Mouse (Mus musculus) lung, postnatal 0 days (tissue): ENCODE results near the gene Rnf19b. TPM values are rescaled to one million over a fixed set of nuclear protein-coding genes. Genes with fewer than 3 reads are reported as not detected.

Experiments used
- ATAC-seq: fragments of 200-750 bp; cut with Nextera tagmentation; 2 replicates; pipeline ENCODE4 v1.8.0; 2017; ENCODE audit warnings: moderate library complexity
- DNase-seq: peaks from one replicate; pipeline ENCODE4 v3.0.0-alpha.2; 2016; ENCODE audit warnings: low spot score
- H3K27ac ChIP-seq: fragments of 300-500 bp; sonication (generic); 2 replicates; pipeline ENCODE4 v1.5.1; 2014; ENCODE audit warnings: antibody characterized with exemption, mild to moderate bottlenecking, low read length, mixed read lengths
- H3K27me3 ChIP-seq: fragments of 300-500 bp; sonication (generic); replicated peaks from 2 replicates; pipeline ENCODE4 v1.6.1; 2014; ENCODE audit warnings: low read length, mixed read lengths; ENCODE audit not compliant: insufficient read depth
- H3K36me3 ChIP-seq: fragments of 300-500 bp; sonication (generic); 2 replicates; pipeline ENCODE4 v1.6.1; 2014; ENCODE audit warnings: low read length, mixed read lengths; ENCODE audit not compliant: insufficient read depth
- H3K4me1 ChIP-seq: fragments of 300-500 bp; sonication (generic); 2 replicates; pipeline ENCODE4 v1.6.1; 2014; ENCODE audit warnings: antibody characterized with exemption, low read depth, low read length, mixed read lengths; ENCODE audit not compliant: insufficient read depth
- H3K4me2 ChIP-seq: fragments of 300-500 bp; sonication (generic); replicated peaks from 2 replicates; pipeline ENCODE4 v1.6.1; 2014; ENCODE audit warnings: low read depth, mild to moderate bottlenecking, low read length, moderate library complexity, mixed read lengths
- H3K4me3 ChIP-seq: fragments of 300-500 bp; sonication (generic); 2 replicates; pipeline ENCODE4 v1.5.1; 2014; ENCODE audit warnings: low read depth, low read length
- H3K9ac ChIP-seq: fragments of 300-500 bp; sonication (generic); replicated peaks from 2 replicates; pipeline ENCODE4 v1.6.1; 2014; ENCODE audit warnings: low read depth, mild to moderate bottlenecking
- H3K9me3 ChIP-seq: fragments of 300-500 bp; sonication (generic); 2 replicates; pipeline ENCODE4 v1.6.1; 2016; ENCODE audit warnings: low read length, mixed read lengths
- CTCF ChIP-seq: IDR thresholded peaks from 2 replicates; pipeline ENCODE4 v1.5.1; 2016; ENCODE audit warnings: antibody characterized with exemption, mild to moderate bottlenecking
- EP300 ChIP-seq: IDR thresholded peaks from 2 replicates; pipeline ENCODE4 v1.6.1; 2016; ENCODE audit warnings: antibody characterized with exemption, mild to moderate bottlenecking, control low read depth
- WGBS: fragments of 180-500 bp; shearing (Covaris S2); extraction: QIAGEN DNeasy Blood & Tissue Kit; methylation state at CpG from one replicate; pipeline ENCODE4 v1.1.7; 2014; 5-methylcytosine and 5-hydroxymethylcytosine counted together
- polyA plus RNA-seq: library from polyadenylated mRNA; unstranded; fragments of >200 nt; fragmentation: Nextera tagmentation; extraction: Ambion mirVana; gene quantifications from 2 replicates; pipeline ENCODE4 v1.2.1, GENCODE M21; 2015

The Rnf19b gene
- polyA plus RNA-seq: 10.9 and 11.7 TPM in 2 replicates

DNA sequence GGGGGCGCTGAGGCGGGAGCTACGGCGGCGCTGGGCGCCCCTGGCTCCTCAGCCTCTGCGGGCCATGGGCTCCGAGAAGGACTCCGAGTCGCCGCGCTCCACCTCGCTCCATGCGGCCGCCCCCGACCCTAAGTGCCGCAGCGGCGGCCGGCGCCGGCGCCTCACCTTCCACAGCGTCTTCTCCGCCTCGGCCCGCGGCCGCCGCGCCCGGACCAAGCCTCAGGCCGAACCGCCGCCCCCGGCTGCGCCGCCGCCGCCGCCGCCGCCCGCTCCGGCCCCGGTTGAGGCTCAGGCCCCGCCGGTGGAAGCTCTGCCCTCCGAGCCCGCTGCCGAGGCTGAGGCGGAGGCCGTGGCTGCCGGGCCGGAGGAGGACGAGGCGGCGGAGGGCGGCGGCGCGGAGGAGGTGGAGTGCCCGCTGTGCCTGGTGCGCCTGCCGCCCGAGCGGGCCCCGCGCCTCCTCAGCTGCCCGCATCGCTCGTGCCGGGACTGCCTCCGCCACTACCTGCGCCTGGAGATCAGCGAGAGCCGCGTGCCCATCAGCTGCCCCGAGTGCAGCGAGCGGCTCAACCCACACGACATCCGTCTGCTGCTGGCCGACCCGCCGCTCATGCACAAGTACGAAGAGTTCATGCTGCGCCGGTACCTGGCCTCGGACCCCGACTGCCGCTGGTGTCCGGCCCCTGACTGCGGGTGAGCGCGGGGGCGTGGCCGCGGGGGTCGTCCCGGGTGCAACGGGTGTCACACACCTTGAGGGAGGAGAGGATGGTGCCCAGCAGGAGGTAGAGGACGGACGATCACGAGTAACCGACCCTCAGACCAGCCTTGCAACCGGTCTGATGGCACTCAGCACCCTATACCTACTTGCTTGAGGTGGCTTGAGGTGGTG, at the start of gene Rnf19b:
Gene Rnf19b, plus strand, starts transcription at position 65 of the 886 bp plus-strand sequence.
- TF ChIP-seq CTCF (no peak), EP300 (no peak)
- Histone ChIP-seq H3K4me1 (peaks cover 7% of the 10 kb centered on the region; the same call in 1 of the 2 replicates), H3K27ac (peak within 1 kb of the TSS; percentile 89), H3K9me3 (no peaks in the 10 kb centered on the region), H3K4me3 (peak within 1 kb of the TSS; percentile 90), H3K27me3 (no peaks in the 10 kb centered on the region), H3K36me3 (no peaks in the 10 kb centered on the region), H3K9ac (peak within 1 kb of the TSS; percentile 81), H3K4me2 (peak within 1 kb of the TSS; percentile 99)
- DNase-seq (peak; percentile 48), ATAC-seq (peak; percentile 70)
- WGBS: 2% methylated on average over 50 of the region's 107 CpGs

DNA sequence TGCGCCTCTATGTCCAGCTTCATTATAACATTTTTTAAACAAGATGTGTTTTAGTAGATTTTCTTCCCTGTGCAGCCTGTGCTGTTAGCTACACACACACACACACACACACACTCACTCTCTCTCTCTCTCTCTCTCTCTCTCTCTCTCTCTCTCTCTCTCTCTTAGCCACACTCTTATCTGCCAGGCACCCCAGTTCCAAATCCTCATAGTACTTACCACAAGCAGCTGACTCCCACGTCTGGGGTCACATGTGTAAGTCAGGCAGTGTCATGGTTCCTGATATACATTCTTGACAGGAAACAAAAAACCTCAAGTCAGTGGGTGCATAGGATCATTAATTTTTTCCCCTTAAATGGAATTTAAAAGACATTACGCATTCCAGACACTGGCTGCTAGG, 49.4 kb upstream of the Rnf19b start:
- WGBS: 74% methylated on average over 3 of the region's 3 CpGs
- peaks cover 9% of the 10 kb centered on the region; the same call in 1 of the 2 replicates for H3K36me3 ChIP-seq

DNA sequence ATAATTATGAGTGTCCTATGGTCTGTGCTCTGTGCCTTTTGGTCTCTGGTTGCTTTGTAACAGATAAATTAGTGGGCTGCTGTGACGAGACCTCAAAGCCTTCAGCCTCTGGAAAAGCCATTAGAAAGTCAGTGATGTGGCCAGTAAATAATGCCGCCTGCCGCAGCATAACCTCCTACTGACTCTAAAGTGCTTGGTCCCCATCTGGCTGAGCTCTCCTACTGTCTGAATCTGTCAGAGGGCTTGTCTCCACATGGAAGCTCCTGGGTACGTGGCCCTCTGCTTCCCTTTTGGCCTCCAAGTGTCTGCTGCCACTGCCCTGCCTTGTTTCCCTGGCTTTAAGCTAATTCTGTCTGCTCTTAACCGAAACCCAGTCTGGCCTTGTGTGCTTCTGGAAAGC, 48.5 kb upstream of the Rnf19b start:
- WGBS: 72% methylated on average over 5 of the region's 5 CpGs
- no peak overlapping the region for H3K4me2 ChIP-seq
- DNase-seq: peak; percentile 42
- H3K4me3 ChIP-seq: no peak overlapping the region
- H3K36me3 ChIP-seq: peaks cover 9% of the 10 kb centered on the region; the same call in 1 of the 2 replicates
- TF ChIP-seq CTCF (no peak), EP300 (no peak)
- no peak for ATAC-seq
- H3K4me1 ChIP-seq: peaks cover 9% of the 10 kb centered on the region; the same call in 1 of the 2 replicates
- H3K9ac ChIP-seq: no peak overlapping the region
- H3K27ac ChIP-seq: no peak overlapping the region
- H3K27me3 ChIP-seq: no peaks in the 10 kb centered on the region
- H3K9me3 ChIP-seq: no peaks in the 10 kb centered on the region

More for the DNA sequence above, 49.4 kb upstream of the Rnf19b start:
- H3K27ac ChIP-seq: no peak overlapping the region
- H3K9ac ChIP-seq: no peak overlapping the region
- TF ChIP-seq CTCF (no peak), EP300 (no peak)
- ATAC-seq (no peak), DNase-seq (peak; percentile 4)
- H3K4me1 ChIP-seq: peaks cover 9% of the 10 kb centered on the region; the same call in 1 of the 2 replicates
- H3K9me3 ChIP-seq: no peaks in the 10 kb centered on the region
- H3K4me3 ChIP-seq: no peak overlapping the region
- no peaks in the 10 kb centered on the region for H3K27me3 ChIP-seq
- no peak overlapping the region for H3K4me2 ChIP-seq

DNA sequence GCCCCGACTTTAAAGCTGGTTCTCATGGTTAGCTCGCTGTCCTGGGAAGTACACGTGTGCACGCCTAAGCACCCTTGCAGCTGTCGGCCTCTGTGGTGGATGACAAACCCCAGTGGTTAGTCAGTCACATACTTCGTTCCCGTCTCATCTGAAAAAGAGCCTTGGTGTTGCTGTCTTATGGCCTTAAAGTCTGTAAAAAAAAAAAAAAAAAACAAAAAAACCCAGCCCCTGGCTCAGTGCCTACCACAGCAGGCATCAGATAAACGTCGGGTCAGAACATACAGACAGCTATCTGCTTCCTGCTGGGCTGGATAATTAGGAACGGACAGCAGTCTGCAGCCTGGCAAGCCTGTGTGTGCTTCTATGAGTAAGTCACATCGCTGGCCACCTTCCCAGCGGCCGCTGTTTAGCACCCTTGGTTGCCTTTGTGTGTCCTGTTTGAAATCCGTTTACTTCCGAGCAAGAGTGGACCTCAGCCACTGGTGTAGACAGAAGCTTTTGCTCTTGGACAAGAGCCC, 46.4 kb upstream of the Rnf19b start:
- Histone ChIP-seq H3K9ac (no peak overlapping the region), H3K36me3 (peaks cover 9% of the 10 kb centered on the region; the same call in 1 of the 2 replicates), H3K4me3 (no peak overlapping the region), H3K9me3 (no peaks in the 10 kb centered on the region), H3K27me3 (no peaks in the 10 kb centered on the region), H3K4me2 (no peak overlapping the region), H3K4me1 (peaks cover 9% of the 10 kb centered on the region; the same call in 1 of the 2 replicates), H3K27ac (peak overlapping the region; percentile 48; the same call in 1 of the 2 replicates)
- TF ChIP-seq CTCF (no peak), EP300 (peak; percentile 9; the same call in 1 of the 2 replicates)
- DNase-seq (peak; percentile 92), ATAC-seq (peak; percentile 76)
- 37% methylated on average over 15 of the region's 15 CpGs for WGBS

DNA sequence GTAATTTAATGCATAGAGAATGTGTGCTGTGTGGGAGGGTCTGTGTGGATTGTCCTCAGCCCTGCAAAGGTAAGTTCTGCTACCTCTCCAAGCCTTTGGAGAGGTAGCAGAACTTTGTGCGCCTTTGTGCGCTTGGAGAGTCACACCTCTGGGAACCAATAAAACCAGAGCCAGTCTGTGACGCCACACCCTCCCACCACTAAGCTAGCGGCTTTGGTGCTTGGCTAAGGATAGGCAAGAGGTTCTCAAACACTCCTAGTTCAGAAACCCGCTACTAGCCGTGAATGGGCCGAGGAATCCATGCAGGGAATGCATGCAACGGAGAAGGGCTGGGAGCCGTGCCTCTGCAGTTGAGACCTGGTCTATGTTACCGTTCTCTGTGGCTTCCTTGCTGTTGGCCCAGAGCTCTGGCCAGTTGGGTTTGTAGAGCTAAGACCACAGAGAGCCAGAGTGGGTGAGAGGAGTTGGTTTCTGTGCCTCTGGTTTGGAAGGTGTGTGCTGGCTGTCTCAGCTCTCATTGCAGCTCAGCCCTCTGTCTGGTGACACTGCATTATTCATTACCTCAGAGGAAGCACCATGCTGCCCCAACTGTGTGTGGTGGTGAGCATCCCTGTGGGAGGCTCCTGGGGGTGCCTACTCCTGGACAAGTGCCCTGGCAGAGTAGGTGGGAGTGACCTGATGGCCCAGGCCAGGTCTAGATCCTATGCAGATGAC, 44.8 kb upstream of the Rnf19b start:
- peak; percentile 63 for DNase-seq
- H3K4me1 ChIP-seq: peaks cover 9% of the 10 kb centered on the region; the same call in 1 of the 2 replicates
- no peak overlapping the region for H3K4me3 ChIP-seq
- WGBS: 48% methylated on average over 10 of the region's 10 CpGs
- H3K27me3 ChIP-seq: no peaks in the 10 kb centered on the region
- no peak overlapping the region for H3K9ac ChIP-seq
- H3K36me3 ChIP-seq: peaks cover under 1% of the 10 kb centered on the region; the same call in 1 of the 2 replicates
- ATAC-seq: peak; percentile 19; the same call in 1 of the 2 replicates
- H3K9me3 ChIP-seq: no peaks in the 10 kb centered on the region
- no peak for TF ChIP-seq EP300
- no peak for TF ChIP-seq CTCF
- H3K27ac ChIP-seq: peak overlapping the region; percentile 48; the same call in 1 of the 2 replicates
- no peak overlapping the region for H3K4me2 ChIP-seq

DNA sequence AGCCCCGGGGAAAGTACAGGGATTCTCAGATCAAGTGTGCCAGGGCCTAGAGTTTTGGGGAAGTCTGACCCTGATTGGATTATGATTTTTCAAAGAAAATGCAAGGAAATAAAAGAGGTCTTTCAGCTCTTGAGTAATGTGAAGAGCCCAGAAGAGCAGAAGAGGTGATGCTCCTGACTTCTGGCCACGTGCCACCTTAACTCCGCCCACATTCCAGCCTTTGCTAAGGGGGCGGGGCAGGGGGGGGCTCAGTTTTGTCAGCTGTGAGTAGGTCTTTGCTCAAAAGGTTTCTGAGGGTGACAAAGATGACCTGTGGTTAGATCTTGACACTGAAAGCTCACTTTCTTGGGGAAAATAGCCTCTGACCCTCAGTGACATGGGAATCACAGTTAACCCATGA, 41.7 kb upstream of the Rnf19b start:
- TF ChIP-seq CTCF (no peak), EP300 (no peak)
- no peak overlapping the region for H3K4me2 ChIP-seq
- H3K36me3 ChIP-seq: no peaks in the 10 kb centered on the region
- ATAC-seq (no peak), DNase-seq (peak; percentile 29)
- H3K4me1 ChIP-seq: peaks cover 16% of the 10 kb centered on the region; the same call in 1 of the 2 replicates
- no peak overlapping the region for H3K9ac ChIP-seq
- no peaks in the 10 kb centered on the region for H3K9me3 ChIP-seq
- H3K27ac ChIP-seq: peak overlapping the region; percentile 2; the same call in 1 of the 2 replicates
- 14% methylated on average over 4 of the region's 4 CpGs for WGBS
- H3K4me3 ChIP-seq: no peak overlapping the region
- no peaks in the 10 kb centered on the region for H3K27me3 ChIP-seq
